Mouse (Mus musculus): ENCODE data around the gene Pirb. TPM values are rescaled to one million over a fixed set of nuclear protein-coding genes. Genes with fewer than 3 reads are reported as not detected.
"Not testable (repeated sequence)": the region's sequence is repeated elsewhere in the genome, so short reads cannot be mapped to it uniquely, and the experiment has no call there.

Pirb gene
- 1.3 and 1.4 TPM in 2 replicates for polyA plus RNA-seq (2015; fragmentation: Nextera tagmentation; extraction: Ambion mirVana)

- not testable (repeated sequence) for DNase-seq (ENCODE audit: low spot score); H3K27ac ChIP-seq; H3K4me2 ChIP-seq (ENCODE audit: low read length); ATAC-seq (replicated peaks; ENCODE audit: low FRiP score, low read depth); H3K4me1 ChIP-seq (replicated peaks; ENCODE audit: insufficient read depth, low read length); H3K27me3 ChIP-seq (ENCODE audit: insufficient read depth, low read length); H3K4me3 ChIP-seq (replicated peaks; ENCODE audit: low read depth, low read length); H3K9me3 ChIP-seq (replicated peaks; ENCODE audit: low read length); H3K36me3 ChIP-seq (ENCODE audit: insufficient read depth, low read length); H3K9ac ChIP-seq (ENCODE audit: low read depth, low read length)
- no CpG with 5 or more reads among the region's 3 CpGs for WGBS
These were observed at the start of gene Pirb for GRCm38 (mm10) chr7:3720268-3720667. Gene Pirb, minus strand, starts transcription at chr7:3720391.

- not testable (repeated sequence) for H3K9me3 ChIP-seq (replicated peaks; ENCODE audit: low read length); ATAC-seq (replicated peaks; ENCODE audit: low FRiP score, low read depth); H3K9ac ChIP-seq (ENCODE audit: low read depth, low read length); H3K4me1 ChIP-seq (replicated peaks; ENCODE audit: insufficient read depth, low read length); H3K4me3 ChIP-seq (replicated peaks; ENCODE audit: low read depth, low read length); H3K4me2 ChIP-seq (ENCODE audit: low read length); DNase-seq (ENCODE audit: low spot score); H3K36me3 ChIP-seq (ENCODE audit: insufficient read depth, low read length); H3K27ac ChIP-seq; H3K27me3 ChIP-seq (ENCODE audit: insufficient read depth, low read length)
- no CpG with 5 or more reads among the region's 1 CpGs for whole genome bisulfite sequencing
These were observed 12.5 kb upstream of the Pirb start for GRCm38 (mm10) chr7:3732675-3733074.

DNA sequence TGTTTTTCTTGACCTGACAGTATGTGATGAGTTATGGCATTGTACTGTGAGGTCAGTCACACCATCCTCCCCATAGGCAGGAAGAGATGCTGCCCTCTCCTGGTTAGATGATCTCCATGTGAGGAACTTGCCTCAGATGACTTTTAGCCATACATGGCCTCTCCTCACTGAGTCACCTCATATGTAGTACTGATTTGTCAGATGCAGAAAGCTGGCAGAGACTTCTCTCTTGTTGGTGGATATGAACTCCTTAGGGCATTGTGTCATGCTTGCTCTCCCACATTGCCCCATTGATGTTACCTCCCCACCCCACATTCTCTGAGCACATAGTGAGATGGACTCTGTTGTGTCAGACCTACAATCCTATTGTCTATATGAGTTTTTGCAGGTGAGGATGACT lies 5.3 kb upstream of the Pirb start:
- H3K9ac ChIP-seq (ENCODE audit: low read depth, low read length); DNase-seq (ENCODE audit: low spot score); ATAC-seq (replicated peaks; ENCODE audit: low FRiP score, low read depth); H3K9me3 ChIP-seq (replicated peaks; ENCODE audit: low read length); H3K36me3 ChIP-seq (ENCODE audit: insufficient read depth, low read length); H3K4me2 ChIP-seq (ENCODE audit: low read length); H3K27me3 ChIP-seq (ENCODE audit: insufficient read depth, low read length); H3K4me1 ChIP-seq (replicated peaks; ENCODE audit: insufficient read depth, low read length); H3K27ac ChIP-seq; H3K4me3 ChIP-seq (replicated peaks; ENCODE audit: low read depth, low read length): not testable (repeated sequence)

DNA sequence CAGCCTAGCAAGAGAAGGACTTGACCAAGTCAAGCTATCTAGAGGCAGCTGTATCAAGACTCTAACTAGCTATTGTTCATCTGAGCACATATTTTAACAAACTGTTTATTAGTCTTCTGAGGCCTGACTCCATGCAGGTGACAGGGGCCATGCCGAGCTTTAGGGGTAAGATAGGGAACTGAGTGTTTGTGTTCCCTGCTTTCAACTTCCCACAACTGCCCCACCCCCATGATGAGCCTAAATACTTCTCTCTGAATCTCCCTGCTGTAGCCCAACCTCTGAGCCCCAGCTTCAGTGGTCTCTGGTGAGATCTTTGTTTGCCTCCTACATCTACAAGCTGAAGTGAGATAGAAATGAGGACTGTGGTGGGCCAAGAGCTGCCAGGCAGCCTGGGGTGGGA lies 4.9 kb downstream of the Pirb start:
- ATAC-seq (replicated peaks; ENCODE audit: low FRiP score, low read depth) (no peak), DNase-seq (ENCODE audit: low spot score) (no peak)
- no peaks in the 10 kb centered on the region for H3K27me3 ChIP-seq (ENCODE audit: insufficient read depth, low read length)
- TF ChIP-seq CTCF (IDR thresholded peaks at IDR 0.05; ENCODE audit: low read depth): no peak
- 54% methylated on average over 1 of the region's 1 CpGs for WGBS
- no peak overlapping the region for H3K9ac ChIP-seq (ENCODE audit: low read depth, low read length)
- H3K36me3 ChIP-seq (ENCODE audit: insufficient read depth, low read length): no peaks in the 10 kb centered on the region
- H3K4me3 ChIP-seq (replicated peaks; ENCODE audit: low read depth, low read length): no peak overlapping the region
- H3K4me1 ChIP-seq (replicated peaks; ENCODE audit: insufficient read depth, low read length): no peaks in the 10 kb centered on the region
- no peaks in the 10 kb centered on the region for H3K9me3 ChIP-seq (replicated peaks; ENCODE audit: low read length)
- no peak overlapping the region for H3K4me2 ChIP-seq (ENCODE audit: low read length)
- H3K27ac ChIP-seq: no peak overlapping the region

DNA sequence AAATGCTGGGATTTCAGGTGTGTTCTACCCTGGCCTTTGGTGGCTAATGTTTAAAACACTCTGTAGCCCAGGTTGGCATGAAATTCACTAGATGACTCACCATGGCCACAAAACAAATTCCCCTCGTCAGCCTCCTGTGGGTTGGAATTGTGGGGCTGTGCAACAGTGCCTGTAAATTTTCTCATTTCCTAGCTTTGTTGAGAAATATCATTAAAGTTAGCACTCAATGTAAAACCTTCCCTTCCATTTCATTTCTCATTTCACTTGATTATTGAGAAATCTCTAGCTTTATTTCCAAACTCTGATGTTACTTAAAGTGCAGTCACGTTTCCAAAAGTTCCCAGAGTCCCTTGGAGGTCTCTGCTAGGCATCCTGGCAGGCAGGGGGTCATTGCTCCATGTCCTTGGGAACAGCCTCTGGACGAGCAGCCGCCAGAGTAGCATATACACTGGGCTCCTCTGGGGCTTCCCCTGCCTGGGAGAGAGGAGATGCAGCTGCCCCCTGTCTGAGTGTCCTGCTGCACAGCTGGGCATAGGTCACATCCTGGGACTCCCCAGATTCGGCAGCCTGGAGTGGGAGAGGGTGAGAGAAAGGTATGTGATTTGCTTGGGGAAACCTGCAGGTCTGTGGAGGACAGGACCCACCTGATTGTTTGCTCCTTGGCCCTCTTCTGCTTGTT lies 7.8 kb downstream of the Pirb start:
- 30% methylated on average over 5 of the region's 5 CpGs for WGBS
- Histone ChIP-seq H3K9me3 (replicated peaks; ENCODE audit: low read length) (no peaks in the 10 kb centered on the region), H3K27me3 (ENCODE audit: insufficient read depth, low read length) (no peaks in the 10 kb centered on the region), H3K4me3 (replicated peaks; ENCODE audit: low read depth, low read length) (no peak overlapping the region), H3K9ac (ENCODE audit: low read depth, low read length) (no peak overlapping the region), H3K36me3 (ENCODE audit: insufficient read depth, low read length) (0 out of 2 replicates have a peak, but pooled peaks cover 5% of the 10 kb centered on the region), H3K4me2 (ENCODE audit: low read length) (no peak overlapping the region), H3K27ac (no peak overlapping the region), H3K4me1 (replicated peaks; ENCODE audit: insufficient read depth, low read length) (no peaks in the 10 kb centered on the region)
- no peak for DNase-seq (ENCODE audit: low spot score)
- no peak for TF ChIP-seq CTCF (IDR thresholded peaks at IDR 0.05; ENCODE audit: low read depth)
- no peak for ATAC-seq (replicated peaks; ENCODE audit: low FRiP score, low read depth)

DNA sequence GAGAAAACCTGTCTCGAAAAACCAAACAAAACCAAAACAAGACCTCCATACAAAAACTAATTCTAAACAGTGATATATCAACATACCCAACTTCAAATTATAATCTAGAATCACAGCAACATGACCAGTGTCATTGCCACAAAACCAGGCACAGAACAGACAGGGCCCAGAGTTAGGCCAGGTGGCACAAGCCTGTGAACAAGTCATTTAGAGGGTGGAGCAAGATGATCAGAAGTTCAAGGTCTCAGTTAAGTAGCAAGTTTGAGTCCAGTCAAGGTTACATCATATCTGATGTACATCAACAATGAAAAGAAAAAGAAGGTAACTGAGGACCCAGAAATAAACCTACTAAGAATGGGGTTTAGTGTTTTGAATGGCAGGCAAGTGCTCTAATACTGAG lies 11.2 kb downstream of the Pirb start:
- H3K27ac ChIP-seq: no peak overlapping the region
- no peak for TF ChIP-seq CTCF (IDR thresholded peaks at IDR 0.05; ENCODE audit: low read depth)
- ATAC-seq (replicated peaks; ENCODE audit: low FRiP score, low read depth) (no peak), DNase-seq (ENCODE audit: low spot score) (no peak)
- H3K4me2 ChIP-seq (ENCODE audit: low read length): no peak overlapping the region
- no peak overlapping the region for H3K9ac ChIP-seq (ENCODE audit: low read depth, low read length)
- peaks cover 14% of the 10 kb centered on the region; the same call in 1 of the 2 replicates for H3K36me3 ChIP-seq (ENCODE audit: insufficient read depth, low read length)
- no peaks in the 10 kb centered on the region for H3K9me3 ChIP-seq (replicated peaks; ENCODE audit: low read length)
- 63% methylated on average over 1 of the region's 1 CpGs for WGBS
- H3K4me1 ChIP-seq (replicated peaks; ENCODE audit: insufficient read depth, low read length): peaks cover 8% of the 10 kb centered on the region; the same call in 1 of the 2 replicates
- H3K27me3 ChIP-seq (ENCODE audit: insufficient read depth, low read length): no peaks in the 10 kb centered on the region
- H3K4me3 ChIP-seq (replicated peaks; ENCODE audit: low read depth, low read length): no peak overlapping the region

GRCm38 (mm10) chr7:3708447-3708980 lies 11.7 kb downstream of the Pirb start:
- H3K27me3 ChIP-seq (ENCODE audit: insufficient read depth, low read length); DNase-seq (ENCODE audit: low spot score); H3K27ac ChIP-seq; ATAC-seq (replicated peaks; ENCODE audit: low FRiP score, low read depth); H3K9me3 ChIP-seq (replicated peaks; ENCODE audit: low read length); H3K4me1 ChIP-seq (replicated peaks; ENCODE audit: insufficient read depth, low read length); H3K4me3 ChIP-seq (replicated peaks; ENCODE audit: low read depth, low read length); H3K9ac ChIP-seq (ENCODE audit: low read depth, low read length); H3K4me2 ChIP-seq (ENCODE audit: low read length): not testable (repeated sequence)
- WGBS: 29% methylated on average over 5 of the region's 5 CpGs
- H3K36me3 ChIP-seq (ENCODE audit: insufficient read depth, low read length): peaks cover 14% of the 10 kb centered on the region; the same call in 1 of the 2 replicates
- TF ChIP-seq CTCF (IDR thresholded peaks at IDR 0.05; ENCODE audit: low read depth): peak; percentile 26; the same call in 1 of the 2 replicates
